Mouse (Mus musculus): Measurements from ENCODE around the gene Qrich1. TPM values are rescaled to one million over a fixed set of nuclear protein-coding genes. Genes with fewer than 3 reads are reported as not detected.

Qrich1 gene
- polyA plus RNA-seq, 1 experiment from 2014 or later: 118 TPM

- Histone ChIP-seq H3K9ac (ENCODE audit: low read length) (no peak overlapping the region), H3K4me1 (replicated peaks; ENCODE audit: control insufficient read depth, insufficient read depth, low read length) (peaks cover 18% of the 10 kb centered on the region), H3K36me3 (ENCODE audit: control insufficient read depth, insufficient read depth, low read length) (peaks cover 45% of the 10 kb centered on the region), H3K9me3 (ENCODE audit: control insufficient read depth, low read length) (no peaks in the 10 kb centered on the region), H3K27me3 (ENCODE audit: control insufficient read depth, insufficient read depth, low read depth, low read length) (no peaks in the 10 kb centered on the region), H3K4me2 (ENCODE audit: low read depth, low read length) (no peak overlapping the region), H3K27ac (ENCODE audit: low read length) (no peak overlapping the region), H3K4me3 (ENCODE audit: low read length) (no peak overlapping the region)
- 86% methylated on average over 19 of the region's 19 CpGs for WGBS
- ATAC-seq (ENCODE audit: low read depth): no peak
Observed at GRCm38 (mm10) chr9:108481520-108482210, 34.9 kb upstream of the Qrich1 start.

- Histone ChIP-seq H3K9me3 (ENCODE audit: control insufficient read depth, low read length) (no peaks in the 10 kb centered on the region), H3K27me3 (ENCODE audit: control insufficient read depth, insufficient read depth, low read depth, low read length) (no peaks in the 10 kb centered on the region), H3K9ac (ENCODE audit: low read length) (no peak overlapping the region), H3K27ac (ENCODE audit: low read length) (no peak overlapping the region), H3K4me3 (ENCODE audit: low read length) (no peak overlapping the region), H3K4me1 (replicated peaks; ENCODE audit: control insufficient read depth, insufficient read depth, low read length) (peaks cover 18% of the 10 kb centered on the region), H3K36me3 (ENCODE audit: control insufficient read depth, insufficient read depth, low read length) (peaks cover 59% of the 10 kb centered on the region), H3K4me2 (ENCODE audit: low read depth, low read length) (no peak overlapping the region)
- ATAC-seq (ENCODE audit: low read depth): no peak
- WGBS: 92% methylated on average over 18 of the region's 18 CpGs
Observed at GRCm38 (mm10) chr9:108483051-108483790, 33.4 kb upstream of the Qrich1 start.

GRCm38 (mm10) chr9:108484021-108484420, 32.6 kb upstream of the Qrich1 start:
- Histone ChIP-seq H3K9me3 (ENCODE audit: control insufficient read depth, low read length) (no peaks in the 10 kb centered on the region), H3K9ac (ENCODE audit: low read length) (no peak overlapping the region), H3K27me3 (ENCODE audit: control insufficient read depth, insufficient read depth, low read depth, low read length) (no peaks in the 10 kb centered on the region), H3K4me2 (ENCODE audit: low read depth, low read length) (no peak overlapping the region), H3K27ac (ENCODE audit: low read length) (no peak overlapping the region), H3K4me3 (ENCODE audit: low read length) (no peak overlapping the region), H3K4me1 (replicated peaks; ENCODE audit: control insufficient read depth, insufficient read depth, low read length) (peaks cover 16% of the 10 kb centered on the region), H3K36me3 (ENCODE audit: control insufficient read depth, insufficient read depth, low read length) (peaks cover 67% of the 10 kb centered on the region)
- no peak for ATAC-seq (ENCODE audit: low read depth)
- WGBS: 92% methylated on average over 15 of the region's 15 CpGs

- H3K4me1 ChIP-seq (replicated peaks; ENCODE audit: control insufficient read depth, insufficient read depth, low read length): peaks cover 14% of the 10 kb centered on the region
- no peak for ATAC-seq (ENCODE audit: low read depth)
- no peak overlapping the region for H3K4me3 ChIP-seq (ENCODE audit: low read length)
- no peak overlapping the region for H3K4me2 ChIP-seq (ENCODE audit: low read depth, low read length)
- H3K36me3 ChIP-seq (ENCODE audit: control insufficient read depth, insufficient read depth, low read length): peaks cover 71% of the 10 kb centered on the region
- H3K9ac ChIP-seq (ENCODE audit: low read length): no peak overlapping the region
- H3K27me3 ChIP-seq (ENCODE audit: control insufficient read depth, insufficient read depth, low read depth, low read length): no peaks in the 10 kb centered on the region
- H3K27ac ChIP-seq (ENCODE audit: low read length): no peak overlapping the region
- WGBS: 92% methylated on average over 19 of the region's 19 CpGs
- no peaks in the 10 kb centered on the region for H3K9me3 ChIP-seq (ENCODE audit: control insufficient read depth, low read length)
Observed at GRCm38 (mm10) chr9:108485301-108485875, 31.2 kb upstream of the Qrich1 start.

- whole genome bisulfite sequencing: 90% methylated on average over 8 of the region's 8 CpGs
Observed at GRCm38 (mm10) chr9:108486973-108487530, 29.6 kb upstream of the Qrich1 start.

GRCm38 (mm10) chr9:108488403-108488802, 28.2 kb upstream of the Qrich1 start:
- no peaks in the 10 kb centered on the region for H3K9me3 ChIP-seq (ENCODE audit: control insufficient read depth, low read length)
- H3K9ac ChIP-seq (ENCODE audit: low read length): no peak overlapping the region
- 94% methylated on average over 17 of the region's 17 CpGs for WGBS
- ATAC-seq (ENCODE audit: low read depth): no peak
- H3K4me2 ChIP-seq (ENCODE audit: low read depth, low read length): no peak overlapping the region
- H3K4me1 ChIP-seq (replicated peaks; ENCODE audit: control insufficient read depth, insufficient read depth, low read length): peaks cover 12% of the 10 kb centered on the region
- H3K36me3 ChIP-seq (ENCODE audit: control insufficient read depth, insufficient read depth, low read length): peaks cover 59% of the 10 kb centered on the region
- no peak overlapping the region for H3K27ac ChIP-seq (ENCODE audit: low read length)
- H3K27me3 ChIP-seq (ENCODE audit: control insufficient read depth, insufficient read depth, low read depth, low read length): no peaks in the 10 kb centered on the region
- H3K4me3 ChIP-seq (ENCODE audit: low read length): no peak overlapping the region

More at GRCm38 (mm10) chr9:108486973-108487530, 29.6 kb upstream of the Qrich1 start:
- no peak overlapping the region for H3K27ac ChIP-seq (ENCODE audit: low read length)
- no peak overlapping the region for H3K4me2 ChIP-seq (ENCODE audit: low read depth, low read length)
- H3K9me3 ChIP-seq (ENCODE audit: control insufficient read depth, low read length): no peaks in the 10 kb centered on the region
- no peak overlapping the region for H3K4me3 ChIP-seq (ENCODE audit: low read length)
- H3K27me3 ChIP-seq (ENCODE audit: control insufficient read depth, insufficient read depth, low read depth, low read length): no peaks in the 10 kb centered on the region
- H3K4me1 ChIP-seq (replicated peaks; ENCODE audit: control insufficient read depth, insufficient read depth, low read length): peaks cover 11% of the 10 kb centered on the region
- ATAC-seq (ENCODE audit: low read depth): no peak
- no peak overlapping the region for H3K9ac ChIP-seq (ENCODE audit: low read length)
- peaks cover 65% of the 10 kb centered on the region for H3K36me3 ChIP-seq (ENCODE audit: control insufficient read depth, insufficient read depth, low read length)

- no peak for ATAC-seq (ENCODE audit: low read depth)
- Histone ChIP-seq H3K9me3 (ENCODE audit: control insufficient read depth, low read length) (no peaks in the 10 kb centered on the region), H3K27ac (ENCODE audit: low read length) (no peak overlapping the region), H3K4me2 (ENCODE audit: low read depth, low read length) (no peak overlapping the region), H3K4me1 (replicated peaks; ENCODE audit: control insufficient read depth, insufficient read depth, low read length) (peaks cover 12% of the 10 kb centered on the region), H3K4me3 (ENCODE audit: low read length) (no peak overlapping the region), H3K36me3 (ENCODE audit: control insufficient read depth, insufficient read depth, low read length) (peaks cover 60% of the 10 kb centered on the region), H3K9ac (ENCODE audit: low read length) (no peak overlapping the region), H3K27me3 (ENCODE audit: control insufficient read depth, insufficient read depth, low read depth, low read length) (no peaks in the 10 kb centered on the region)
- 92% methylated on average over 20 of the region's 20 CpGs for WGBS
Observed at GRCm38 (mm10) chr9:108489215-108489614, 27.4 kb upstream of the Qrich1 start.

GRCm38 (mm10) chr9:108489702-108490558, 26.7 kb upstream of the Qrich1 start:
- 58% methylated on average over 26 of the region's 26 CpGs for WGBS
- no peaks in the 10 kb centered on the region for H3K9me3 ChIP-seq (ENCODE audit: control insufficient read depth, low read length)
- H3K4me3 ChIP-seq (ENCODE audit: low read length): peak overlapping the region; percentile 84
- H3K4me1 ChIP-seq (replicated peaks; ENCODE audit: control insufficient read depth, insufficient read depth, low read length): peaks cover 12% of the 10 kb centered on the region
- H3K4me2 ChIP-seq (ENCODE audit: low read depth, low read length): peak overlapping the region; percentile 86
- peaks cover 63% of the 10 kb centered on the region for H3K36me3 ChIP-seq (ENCODE audit: control insufficient read depth, insufficient read depth, low read length)
- H3K27me3 ChIP-seq (ENCODE audit: control insufficient read depth, insufficient read depth, low read depth, low read length): no peaks in the 10 kb centered on the region
- peak overlapping the region; percentile 96 for H3K27ac ChIP-seq (ENCODE audit: low read length)
- H3K9ac ChIP-seq (ENCODE audit: low read length): peak overlapping the region; percentile 93
- peak; percentile 4 for ATAC-seq (ENCODE audit: low read depth)

Measured in lung, embryonic 16.5 days (tissue).